Mouse (Mus musculus) forebrain, embryonic 13.5 days (tissue): Measurements from ENCODE around the gene Usp6nl. TPM values are rescaled to one million over a fixed set of nuclear protein-coding genes. Genes with fewer than 3 reads are reported as not detected.

Source experiments
- ATAC-seq: fragments of 200-750 bp; cut with Nextera tagmentation; 2 replicates; pipeline ENCODE4 v1.8.0; 2017
- H3K27ac ChIP-seq: fragments of 300-500 bp; sonication (generic); 2 replicates; pipeline ENCODE4 v1.5.1; 2015; ENCODE audit warnings: inconsistent platforms, mild to moderate bottlenecking, moderate library complexity
- H3K27me3 ChIP-seq: fragments of 300-500 bp; sonication (generic); 2 replicates; pipeline ENCODE4 v1.6.1; 2015; ENCODE audit warnings: mild to moderate bottlenecking, inconsistent platforms
- H3K36me3 ChIP-seq: fragments of 300-500 bp; sonication (generic); 2 replicates; pipeline ENCODE4 v1.6.1; 2015; ENCODE audit warnings: mild to moderate bottlenecking, inconsistent platforms; ENCODE audit not compliant: poor library complexity, severe bottlenecking
- H3K4me1 ChIP-seq: fragments of 300-500 bp; sonication (generic); 2 replicates; pipeline ENCODE4 v1.6.1; 2015; ENCODE audit warnings: inconsistent platforms
- H3K4me2 ChIP-seq: fragments of 300-500 bp; sonication (generic); 2 replicates; pipeline ENCODE4 v1.6.1; 2015; ENCODE audit warnings: inconsistent platforms, mild to moderate bottlenecking, moderate library complexity
- H3K4me3 ChIP-seq: fragments of 300-500 bp; sonication (generic); 2 replicates; pipeline ENCODE4 v1.5.1; 2015; ENCODE audit warnings: mild to moderate bottlenecking, inconsistent platforms
- H3K9ac ChIP-seq: fragments of 300-500 bp; sonication (generic); 2 replicates; pipeline ENCODE4 v1.6.1; 2015; ENCODE audit warnings: mild to moderate bottlenecking, inconsistent platforms
- H3K9me3 ChIP-seq: fragments of 300-500 bp; sonication (generic); replicated peaks from 2 replicates; pipeline ENCODE4 v1.6.1; 2016; ENCODE audit warnings: inconsistent platforms
- WGBS: fragments of 180-500 bp; shearing (Covaris S2); methylation state at CpG from one replicate; pipeline ENCODE4 v1.1.7; 2015; 5-methylcytosine and 5-hydroxymethylcytosine counted together
- polyA plus RNA-seq: library from polyadenylated mRNA; unstranded; fragments of >200 nt; fragmentation: Nextera tagmentation; extraction: Ambion mirVana; gene quantifications from 2 replicates; pipeline ENCODE4 v1.2.1, GENCODE M21; 2015

Gene Usp6nl
- polyA plus RNA-seq, 1 experiment from 2014 or later: 8.0 TPM

DNA sequence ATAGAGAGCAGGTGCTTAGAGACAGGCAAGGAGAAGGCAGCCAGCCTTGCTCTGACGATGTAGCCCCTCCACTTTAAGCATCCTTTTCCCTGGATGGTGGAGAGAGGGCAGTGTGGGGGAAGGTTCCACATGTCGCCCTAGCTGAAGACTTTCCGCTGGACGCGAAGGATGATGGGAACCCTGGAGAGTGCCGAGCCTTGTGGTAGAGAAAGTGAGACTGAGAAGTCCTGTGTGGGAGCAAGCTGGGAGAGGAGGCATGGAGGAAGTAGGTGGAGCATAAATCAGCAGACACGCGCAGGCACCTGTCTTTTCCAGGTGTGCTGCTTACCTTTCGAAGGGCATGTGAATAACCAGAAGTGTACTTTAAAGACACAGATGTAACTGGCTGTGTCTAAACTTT lies 57.9 kb downstream of the Usp6nl start:
- 85% methylated on average over 9 of the region's 9 CpGs for WGBS
- Histone ChIP-seq H3K9ac (no peak overlapping the region), H3K4me1 (peaks cover 6% of the 10 kb centered on the region; the same call in 1 of the 2 replicates), H3K27me3 (no peaks in the 10 kb centered on the region), H3K36me3 (no peaks in the 10 kb centered on the region), H3K9me3 (no peaks in the 10 kb centered on the region), H3K27ac (no peak overlapping the region), H3K4me2 (no peak overlapping the region), H3K4me3 (no peak overlapping the region)
- ATAC-seq: no peak

DNA sequence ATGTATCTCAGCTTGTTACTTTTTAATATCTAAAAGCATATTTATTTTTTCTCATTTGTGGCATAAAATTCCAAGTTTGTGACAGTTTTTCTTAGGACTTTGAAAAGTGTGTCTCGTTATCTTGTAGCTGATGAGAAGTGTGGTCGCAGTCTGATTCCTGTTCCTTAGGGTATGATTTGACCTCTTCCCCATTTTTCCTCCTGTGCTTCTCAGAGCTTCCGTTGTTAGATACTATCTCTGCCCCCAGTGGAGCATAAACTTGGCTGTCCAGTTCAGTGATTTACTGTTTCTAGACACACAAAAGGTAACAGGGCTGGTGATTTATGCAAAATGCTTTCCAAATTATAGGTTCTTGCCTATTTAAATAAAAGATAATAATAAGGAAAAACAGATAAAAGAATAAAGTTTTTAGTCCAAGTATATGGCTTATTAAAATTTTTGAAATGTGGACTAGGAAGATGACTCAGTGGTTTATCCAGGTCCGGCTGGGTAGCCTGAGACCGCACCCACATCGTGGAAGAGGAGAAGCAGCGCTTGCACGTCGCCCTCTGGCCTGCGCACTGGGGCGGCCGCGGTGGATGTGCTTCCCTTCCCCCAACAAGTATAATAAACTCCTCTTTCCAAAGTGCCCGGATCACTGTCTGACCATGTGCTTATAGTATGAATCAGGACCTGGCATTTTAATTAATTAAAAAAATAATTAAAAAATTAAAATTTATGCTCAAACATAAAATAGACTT lies 62.1 kb downstream of the Usp6nl start:
- H3K4me1 ChIP-seq: peaks cover 6% of the 10 kb centered on the region; the same call in 1 of the 2 replicates
- H3K4me3 ChIP-seq: no peak overlapping the region
- no peak overlapping the region for H3K4me2 ChIP-seq
- H3K27ac ChIP-seq: no peak overlapping the region
- H3K9me3 ChIP-seq: no peaks in the 10 kb centered on the region
- H3K9ac ChIP-seq: no peak overlapping the region
- ATAC-seq: no peak
- no peaks in the 10 kb centered on the region for H3K27me3 ChIP-seq
- no peaks in the 10 kb centered on the region for H3K36me3 ChIP-seq
- 91% methylated on average over 14 of the region's 14 CpGs for WGBS

DNA sequence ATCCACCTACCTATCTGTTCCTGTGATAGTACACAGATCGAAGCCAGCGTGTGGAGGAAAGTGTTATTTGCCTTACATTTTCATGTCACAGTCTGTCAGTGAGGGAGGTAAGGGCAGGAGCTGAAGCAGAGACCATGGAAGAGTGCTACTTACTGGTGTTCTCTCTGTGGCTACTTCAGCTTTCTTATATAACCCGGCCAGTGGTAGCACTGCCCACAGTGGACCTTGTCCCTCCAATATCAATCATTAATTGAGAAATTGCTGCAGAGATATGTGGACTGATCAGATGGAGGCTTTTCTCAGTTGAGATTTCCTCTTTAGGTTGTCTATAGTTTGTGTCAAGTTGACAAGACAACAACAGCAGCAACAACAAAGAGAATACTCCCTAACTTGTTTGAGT lies 66.7 kb downstream of the Usp6nl start:
- H3K9me3 ChIP-seq: no peaks in the 10 kb centered on the region
- peaks cover 6% of the 10 kb centered on the region; the same call in 1 of the 2 replicates for H3K4me1 ChIP-seq
- no peak overlapping the region for H3K27ac ChIP-seq
- no peak overlapping the region for H3K4me2 ChIP-seq
- no peak for ATAC-seq
- peaks cover 4% of the 10 kb centered on the region; the same call in 1 of the 2 replicates for H3K36me3 ChIP-seq
- H3K4me3 ChIP-seq: no peak overlapping the region
- 86% methylated on average over 3 of the region's 3 CpGs for WGBS
- H3K9ac ChIP-seq: no peak overlapping the region
- H3K27me3 ChIP-seq: no peaks in the 10 kb centered on the region

DNA sequence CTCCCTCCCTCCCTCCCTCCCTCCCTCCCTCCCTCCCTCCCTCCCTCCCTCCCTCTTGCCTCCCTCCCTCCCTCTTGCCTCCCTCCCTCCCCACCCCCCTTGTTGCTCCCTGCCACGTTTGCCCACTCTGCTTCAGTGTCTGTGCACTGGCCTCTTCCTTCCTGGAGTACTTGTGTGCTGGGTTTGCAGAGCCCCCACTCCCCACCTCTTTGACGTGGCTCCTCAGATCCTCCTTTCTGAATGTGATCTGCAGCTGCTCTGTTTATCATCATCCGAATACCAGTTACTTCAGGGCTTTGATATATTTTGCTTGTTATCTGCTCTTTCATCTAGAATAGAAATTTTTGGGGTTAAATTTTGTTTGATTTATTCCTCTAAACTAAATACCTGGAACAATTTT lies 68.8 kb downstream of the Usp6nl start:
- ATAC-seq: no peak
- 89% methylated on average over 2 of the region's 3 CpGs for WGBS

DNA sequence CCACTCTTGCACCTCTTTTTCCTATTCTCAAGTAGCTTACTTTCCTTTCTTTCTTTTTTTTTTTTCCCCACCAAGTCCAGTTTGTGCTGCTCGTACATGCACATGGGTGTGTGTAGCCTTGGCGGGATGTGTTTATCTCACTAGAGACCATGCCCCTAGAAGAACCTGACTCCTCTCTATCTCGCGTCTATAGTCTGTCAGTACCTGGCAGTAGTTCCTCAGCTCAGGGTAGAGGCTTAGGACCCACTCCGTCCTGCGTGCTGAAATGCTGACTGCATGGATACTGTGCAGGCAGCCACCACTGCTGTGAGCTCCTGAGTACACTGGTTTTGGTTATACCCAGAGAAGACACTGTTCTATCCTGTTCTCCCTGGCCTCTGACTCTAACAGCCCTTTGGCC lies 69.5 kb downstream of the Usp6nl start:
- Histone ChIP-seq H3K9me3 (no peaks in the 10 kb centered on the region), H3K27ac (no peak overlapping the region), H3K36me3 (peaks cover 4% of the 10 kb centered on the region; the same call in 1 of the 2 replicates), H3K4me3 (no peak overlapping the region), H3K27me3 (no peaks in the 10 kb centered on the region), H3K4me2 (no peak overlapping the region), H3K4me1 (peaks cover 8% of the 10 kb centered on the region; the same call in 1 of the 2 replicates), H3K9ac (no peak overlapping the region)
- 96% methylated on average over 6 of the region's 6 CpGs for WGBS
- ATAC-seq: no peak

More for the DNA sequence above, 68.8 kb downstream of the Usp6nl start:
- no peak overlapping the region for H3K4me2 ChIP-seq
- H3K4me3 ChIP-seq: no peak overlapping the region
- no peak overlapping the region for H3K9ac ChIP-seq
- no peaks in the 10 kb centered on the region for H3K27me3 ChIP-seq
- H3K36me3 ChIP-seq: peaks cover 4% of the 10 kb centered on the region; the same call in 1 of the 2 replicates
- no peaks in the 10 kb centered on the region for H3K9me3 ChIP-seq
- no peak overlapping the region for H3K27ac ChIP-seq
- H3K4me1 ChIP-seq: peaks cover 8% of the 10 kb centered on the region; the same call in 1 of the 2 replicates

DNA sequence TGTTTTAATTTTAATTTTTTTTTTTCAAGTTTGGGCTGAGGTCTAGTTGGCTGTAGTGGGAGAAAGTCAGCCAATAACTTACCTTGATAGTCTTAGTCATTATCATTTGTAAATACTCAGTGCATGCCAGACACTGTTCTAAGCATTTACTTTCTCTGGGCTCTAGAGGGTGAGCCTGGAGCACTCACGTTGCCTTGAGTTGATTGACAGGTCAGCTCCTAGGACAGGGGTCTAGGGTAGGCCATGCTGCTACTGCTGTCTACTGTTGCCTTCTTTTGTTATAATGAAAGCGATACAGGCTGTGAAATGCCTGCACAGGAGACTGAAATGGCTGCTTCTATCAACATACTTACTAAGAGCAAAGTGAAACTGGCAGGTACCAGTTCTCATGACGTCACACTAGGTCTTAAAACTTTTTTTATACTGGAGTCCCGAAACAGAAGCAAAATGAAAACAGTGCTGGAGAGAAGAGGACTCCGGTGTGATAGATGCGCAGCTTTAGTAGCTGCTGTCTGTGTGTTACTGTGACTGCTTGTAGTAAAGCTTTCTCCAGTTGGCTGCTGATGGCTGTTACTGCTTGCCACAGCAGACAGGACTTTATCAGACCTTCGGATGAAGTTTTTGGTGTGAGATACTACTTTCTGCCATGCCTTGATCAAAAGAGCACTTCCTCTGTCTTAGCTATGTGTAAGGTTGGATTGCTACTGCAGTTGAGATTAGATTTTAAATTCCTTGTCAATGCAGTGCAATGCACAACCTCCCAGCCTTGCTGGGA lies 73.6 kb downstream of the Usp6nl start:
- Histone ChIP-seq H3K27ac (0 out of 2 replicates have a peak overlapping the region, but pooled peaks have one; percentile 6), H3K4me3 (no peak overlapping the region), H3K36me3 (peaks cover 4% of the 10 kb centered on the region; the same call in 1 of the 2 replicates), H3K9ac (no peak overlapping the region), H3K4me1 (peaks cover 9% of the 10 kb centered on the region; the same call in 1 of the 2 replicates), H3K9me3 (no peaks in the 10 kb centered on the region), H3K4me2 (no peak overlapping the region), H3K27me3 (no peaks in the 10 kb centered on the region)
- 80% methylated on average over 7 of the region's 7 CpGs for WGBS
- ATAC-seq: no peak

DNA sequence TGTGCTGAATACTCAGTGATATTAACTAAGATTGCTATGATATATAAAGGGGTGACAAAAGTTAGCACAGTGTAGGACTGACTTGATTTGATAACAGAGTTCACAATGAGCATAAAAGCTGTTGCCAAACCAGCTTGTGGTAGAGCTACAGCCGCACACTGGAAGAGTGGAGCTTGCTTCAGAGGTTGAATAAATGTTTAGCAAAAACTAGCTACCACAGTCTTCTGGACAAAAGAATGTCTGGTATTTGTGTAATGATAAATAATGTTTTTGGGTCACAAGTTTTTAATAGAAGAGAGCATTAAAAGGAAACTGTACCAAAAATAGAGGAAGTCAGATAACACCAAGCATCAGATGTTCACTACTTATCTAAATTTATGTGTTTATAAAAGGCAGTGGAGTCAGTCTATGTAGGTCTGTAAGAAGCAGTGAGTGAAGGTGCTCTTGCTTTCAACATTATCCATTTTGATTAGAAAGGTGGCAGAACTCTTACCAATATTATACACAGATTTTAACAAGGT lies 74.2 kb downstream of the Usp6nl start:
- Histone ChIP-seq H3K4me1 (peaks cover 9% of the 10 kb centered on the region; the same call in 1 of the 2 replicates), H3K9me3 (no peaks in the 10 kb centered on the region), H3K27me3 (no peaks in the 10 kb centered on the region), H3K9ac (no peak overlapping the region), H3K4me3 (no peak overlapping the region), H3K4me2 (no peak overlapping the region), H3K36me3 (peaks cover 4% of the 10 kb centered on the region; the same call in 1 of the 2 replicates), H3K27ac (0 out of 2 replicates have a peak overlapping the region, but pooled peaks have one; percentile 6)
- no peak for ATAC-seq
- WGBS: 81% methylated on average over 1 of the region's 1 CpGs

DNA sequence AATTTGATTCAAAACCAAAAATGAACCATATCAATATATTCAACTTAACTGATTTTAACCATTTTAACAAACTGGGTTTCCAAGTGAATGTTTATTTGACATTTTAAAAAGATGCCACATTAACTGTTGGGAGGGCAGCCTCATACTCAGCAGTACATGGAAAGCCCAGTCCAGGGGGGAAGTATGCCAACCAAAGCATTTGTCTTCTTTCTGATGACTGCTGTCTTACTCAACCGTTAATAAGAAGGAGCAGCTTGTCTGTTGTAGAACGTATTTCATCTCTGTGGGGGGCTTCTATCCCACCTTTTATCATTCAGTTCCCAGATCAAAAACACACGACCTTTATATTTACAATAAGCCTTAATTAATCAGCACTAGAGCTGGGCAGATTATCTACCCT lies 74.7 kb downstream of the Usp6nl start:
- no peak overlapping the region for H3K9ac ChIP-seq
- no peak for ATAC-seq
- H3K4me3 ChIP-seq: no peak overlapping the region
- no peak overlapping the region for H3K4me2 ChIP-seq
- H3K27ac ChIP-seq: no peak overlapping the region
- H3K4me1 ChIP-seq: peaks cover 9% of the 10 kb centered on the region; the same call in 1 of the 2 replicates
- 19% methylated on average over 3 of the region's 3 CpGs for WGBS
- H3K27me3 ChIP-seq: no peaks in the 10 kb centered on the region
- H3K36me3 ChIP-seq: peaks cover 2% of the 10 kb centered on the region; the same call in 1 of the 2 replicates
- no peaks in the 10 kb centered on the region for H3K9me3 ChIP-seq

DNA sequence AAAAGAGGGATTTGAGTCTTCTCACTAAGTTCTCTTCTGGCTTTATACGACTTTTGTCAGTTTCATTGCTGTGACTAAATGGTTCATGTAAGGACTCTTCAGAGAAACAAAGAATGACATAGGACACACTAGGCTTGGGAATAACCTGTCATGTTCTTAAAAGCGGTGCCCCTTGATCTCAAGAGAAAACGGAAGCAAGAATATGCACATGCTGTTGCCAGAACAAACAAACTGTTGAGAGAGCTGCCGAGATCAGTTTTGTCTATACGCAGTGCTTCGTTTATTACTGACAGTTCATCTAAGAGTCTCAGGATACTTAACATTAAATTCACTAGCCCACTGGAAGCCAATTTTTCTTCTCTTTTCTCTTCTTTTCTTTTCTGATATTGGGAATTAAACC lies 76.4 kb downstream of the Usp6nl start:
- ATAC-seq: no peak

DNA sequence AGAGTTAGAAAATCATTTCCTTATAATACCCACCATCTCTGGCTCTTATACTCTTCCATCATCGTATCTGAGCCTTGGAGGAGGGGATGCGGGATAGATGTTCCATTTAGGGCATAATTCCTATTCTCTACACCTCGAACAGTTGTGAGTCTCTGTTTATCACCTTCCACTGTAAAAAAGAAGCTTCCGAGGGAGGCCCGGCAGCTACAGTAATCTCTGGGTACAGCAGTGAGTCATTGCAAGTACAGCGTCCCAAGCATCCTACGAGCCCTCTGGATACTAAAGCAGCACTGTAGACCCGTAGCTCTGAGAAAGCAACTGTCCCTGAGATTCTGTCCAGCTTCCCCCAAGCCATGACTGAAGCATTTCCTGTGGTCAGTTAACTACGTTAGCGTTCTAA lies 78.6 kb downstream of the Usp6nl start:
- Histone ChIP-seq H3K9ac (no peak overlapping the region), H3K4me3 (no peak overlapping the region), H3K27ac (no peak overlapping the region), H3K4me1 (peaks cover 26% of the 10 kb centered on the region), H3K27me3 (no peaks in the 10 kb centered on the region), H3K36me3 (no peaks in the 10 kb centered on the region), H3K4me2 (no peak overlapping the region), H3K9me3 (no peaks in the 10 kb centered on the region)
- no peak for ATAC-seq
- 94% methylated on average over 10 of the region's 10 CpGs for WGBS

More for the DNA sequence above, 76.4 kb downstream of the Usp6nl start:
- Histone ChIP-seq H3K4me2 (no peak overlapping the region), H3K9me3 (no peaks in the 10 kb centered on the region), H3K27me3 (no peaks in the 10 kb centered on the region), H3K27ac (no peak overlapping the region), H3K4me3 (no peak overlapping the region), H3K9ac (no peak overlapping the region), H3K4me1 (peaks cover 19% of the 10 kb centered on the region), H3K36me3 (no peaks in the 10 kb centered on the region)
- 82% methylated on average over 6 of the region's 6 CpGs for WGBS

DNA sequence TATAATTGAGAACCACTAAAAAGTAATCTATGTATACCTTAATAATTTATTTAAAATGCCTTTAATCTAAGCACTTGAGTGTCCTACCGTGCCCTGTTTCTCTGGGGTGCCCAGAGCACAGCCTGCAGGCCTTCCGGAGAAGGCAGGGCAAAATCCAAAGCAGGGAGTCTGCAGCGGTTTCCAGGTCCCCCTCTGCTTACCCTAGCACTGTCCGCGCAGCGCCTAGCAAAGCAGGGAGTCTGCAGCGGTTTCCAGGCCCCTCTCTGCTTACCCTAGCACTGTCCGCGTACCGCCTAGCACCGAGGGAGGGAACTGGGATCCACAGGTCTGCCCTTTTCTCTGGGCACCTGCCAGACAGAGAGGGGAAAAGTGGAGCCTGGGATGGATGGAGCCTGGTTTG lies 80.9 kb downstream of the Usp6nl start:
- H3K9ac ChIP-seq: no peak overlapping the region
- no peak overlapping the region for H3K4me2 ChIP-seq
- WGBS: 8% methylated on average over 11 of the region's 11 CpGs
- no peaks in the 10 kb centered on the region for H3K36me3 ChIP-seq
- H3K9me3 ChIP-seq: no peaks in the 10 kb centered on the region
- peak; percentile 56; the same call in 1 of the 2 replicates for ATAC-seq
- peaks cover 20% of the 10 kb centered on the region for H3K4me1 ChIP-seq
- no peak overlapping the region for H3K27ac ChIP-seq
- H3K4me3 ChIP-seq: no peak overlapping the region
- no peaks in the 10 kb centered on the region for H3K27me3 ChIP-seq

DNA sequence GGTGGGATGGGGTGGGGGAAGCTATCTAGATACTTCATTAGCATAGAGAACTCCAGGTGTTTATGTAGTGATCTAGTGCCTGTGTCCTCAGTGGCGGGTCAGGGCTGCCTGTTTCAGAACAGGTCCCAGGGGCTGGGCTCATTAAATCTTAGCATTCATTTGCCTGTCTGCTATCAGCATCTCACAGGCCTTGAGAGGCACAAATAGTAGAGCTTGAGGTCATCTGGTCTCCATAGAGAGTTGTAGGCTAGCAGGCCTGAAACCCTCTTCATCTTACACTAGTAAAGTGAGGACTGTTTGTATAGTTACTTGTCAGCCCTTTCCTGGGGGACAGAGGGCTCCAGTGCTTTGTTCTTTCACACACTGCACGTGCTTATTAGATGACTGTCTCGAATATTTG lies 81.5 kb downstream of the Usp6nl start:
- no peak overlapping the region for H3K27ac ChIP-seq
- peaks cover 1% of the 10 kb centered on the region; the same call in 1 of the 2 replicates for H3K36me3 ChIP-seq
- H3K4me3 ChIP-seq: no peak overlapping the region
- H3K9ac ChIP-seq: no peak overlapping the region
- H3K27me3 ChIP-seq: no peaks in the 10 kb centered on the region
- H3K4me2 ChIP-seq: no peak overlapping the region
- ATAC-seq: no peak
- WGBS: 54% methylated on average over 3 of the region's 3 CpGs
- H3K4me1 ChIP-seq: peaks cover 20% of the 10 kb centered on the region
- H3K9me3 ChIP-seq: no peaks in the 10 kb centered on the region
